Mouse (Mus musculus) midbrain, embryonic 11.5 days (tissue): ENCODE data around the gene Pik3ip1. TPM values are rescaled to one million over a fixed set of nuclear protein-coding genes. Genes with fewer than 3 reads are reported as not detected.
A peak's percentile ranks its signal among the peaks of the same experiment; 100 is the strongest.

Source experiments
- ATAC-seq: fragments of 200-750 bp; cut with Nextera tagmentation; 2 replicates; pipeline ENCODE4 v1.8.0; 2017; ENCODE audit warnings: moderate TSS enrichment, moderate library complexity; ENCODE audit not compliant: low FRiP score
- DNase-seq: peaks from one replicate; pipeline ENCODE4 v3.0.0; 2015; ENCODE audit warnings: low spot score; ENCODE audit errors: missing footprints
- H3K27ac ChIP-seq: fragments of 300-500 bp; sonication (generic); 2 replicates; pipeline ENCODE4 v1.5.1; 2014; ENCODE audit warnings: low read depth, low read length
- H3K27me3 ChIP-seq: fragments of 300-500 bp; sonication (generic); 2 replicates; pipeline ENCODE4 v1.6.1; 2014; ENCODE audit warnings: mild to moderate bottlenecking, low read length, moderate library complexity, mixed read lengths; ENCODE audit not compliant: control insufficient read depth, insufficient read depth
- H3K36me3 ChIP-seq: fragments of 300-500 bp; sonication (generic); 2 replicates; pipeline ENCODE4 v1.6.1; 2014; ENCODE audit warnings: mild to moderate bottlenecking, low read length, moderate library complexity, mixed read lengths; ENCODE audit not compliant: control insufficient read depth, insufficient read depth
- H3K4me1 ChIP-seq: fragments of 300-500 bp; sonication (generic); 2 replicates; pipeline ENCODE4 v1.6.1; 2014; ENCODE audit warnings: low read length; ENCODE audit not compliant: control insufficient read depth, insufficient read depth
- H3K4me2 ChIP-seq: fragments of 300-500 bp; sonication (generic); 2 replicates; pipeline ENCODE4 v1.6.1; 2014; ENCODE audit warnings: mild to moderate bottlenecking, moderate library complexity
- H3K4me3 ChIP-seq: fragments of 300-500 bp; sonication (generic); 2 replicates; pipeline ENCODE4 v1.5.1; 2014; ENCODE audit warnings: low read depth, low read length
- H3K9ac ChIP-seq: fragments of 300-500 bp; sonication (generic); 2 replicates; pipeline ENCODE4 v1.6.1; 2014; ENCODE audit warnings: low read length
- H3K9me3 ChIP-seq: fragments of 300-500 bp; sonication (generic); 2 replicates; pipeline ENCODE4 v1.6.1; 2016; ENCODE audit warnings: low read length; ENCODE audit not compliant: control insufficient read depth
- whole genome bisulfite sequencing: fragments of 180-500 bp; shearing (Covaris S2); extraction: QIAGEN DNeasy Blood & Tissue Kit; methylation state at CpG from one replicate; pipeline ENCODE4 v1.1.7; 2014; 5-methylcytosine and 5-hydroxymethylcytosine counted together
- polyA plus RNA-seq: library from polyadenylated mRNA; unstranded; fragments of >200 nt; fragmentation: Nextera tagmentation; extraction: Ambion mirVana; gene quantifications from 2 replicates; pipeline ENCODE4 v1.2.1, GENCODE M21; 2014

The Pik3ip1 gene
- polyA plus RNA-seq, 1 experiment from 2014 or later = 12.1 TPM

DNA sequence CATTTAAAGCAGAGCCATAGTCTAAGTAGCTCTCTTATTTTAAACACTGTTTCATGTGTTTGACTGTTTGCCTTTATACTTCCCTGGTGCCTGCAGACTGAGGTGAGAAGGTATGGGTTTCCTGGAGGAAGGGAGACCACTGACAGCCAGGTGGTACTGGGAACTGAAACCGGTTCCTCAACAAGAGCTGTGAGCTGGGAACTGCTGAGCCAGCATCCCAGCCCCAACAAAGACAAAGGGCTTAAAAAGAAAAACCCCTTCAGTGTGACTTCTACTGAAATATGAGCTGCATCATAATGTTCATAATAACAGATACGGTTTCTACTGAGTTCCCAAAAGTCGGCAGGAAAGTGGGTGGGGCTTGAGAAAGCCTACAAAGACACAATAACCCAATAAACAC is 32.7 kb downstream of the Pik3ip1 start:
- Histone ChIP-seq H3K4me2 (no peak overlapping the region), H3K9ac (no peak overlapping the region), H3K27ac (no peak overlapping the region), H3K36me3 (no peaks in the 10 kb centered on the region; the same call in 1 of the 2 replicates), H3K27me3 (no peaks in the 10 kb centered on the region), H3K4me3 (no peak overlapping the region), H3K9me3 (no peaks in the 10 kb centered on the region), H3K4me1 (no peaks in the 10 kb centered on the region)
- no peak for DNase-seq
- ATAC-seq = no peak
- whole genome bisulfite sequencing = 89% methylated on average over 3 of the region's 3 CpGs

GRCm38 (mm10) chr11:3366411-3366810 is 36.2 kb downstream of the Pik3ip1 start:
- Histone ChIP-seq H3K27ac (no peak overlapping the region), H3K36me3 (no peaks in the 10 kb centered on the region), H3K27me3 (no peaks in the 10 kb centered on the region), H3K9ac (no peak overlapping the region), H3K4me2 (no peak overlapping the region), H3K4me1 (peaks cover 13% of the 10 kb centered on the region), H3K9me3 (no peaks in the 10 kb centered on the region), H3K4me3 (no peak overlapping the region)
- DNase-seq (no peak), ATAC-seq (no peak)
- 88% methylated on average over 7 of the region's 7 CpGs for WGBS

- peaks cover 25% of the 10 kb centered on the region for H3K4me1 ChIP-seq
- H3K27ac ChIP-seq = no peak overlapping the region
- ATAC-seq (no peak), DNase-seq (no peak)
- H3K9ac ChIP-seq = 0 out of 2 replicates have a peak overlapping the region, but pooled peaks have one; percentile 17
- no peaks in the 10 kb centered on the region for H3K9me3 ChIP-seq
- no peaks in the 10 kb centered on the region for H3K27me3 ChIP-seq
- 59% methylated on average over 7 of the region's 7 CpGs for WGBS
- H3K4me2 ChIP-seq = peak overlapping the region; percentile 88; the same call in 1 of the 2 replicates
- H3K4me3 ChIP-seq = no peak overlapping the region
- H3K36me3 ChIP-seq = no peaks in the 10 kb centered on the region
These were observed 38.8 kb downstream of the Pik3ip1 start for GRCm38 (mm10) chr11:3368983-3369382.

DNA sequence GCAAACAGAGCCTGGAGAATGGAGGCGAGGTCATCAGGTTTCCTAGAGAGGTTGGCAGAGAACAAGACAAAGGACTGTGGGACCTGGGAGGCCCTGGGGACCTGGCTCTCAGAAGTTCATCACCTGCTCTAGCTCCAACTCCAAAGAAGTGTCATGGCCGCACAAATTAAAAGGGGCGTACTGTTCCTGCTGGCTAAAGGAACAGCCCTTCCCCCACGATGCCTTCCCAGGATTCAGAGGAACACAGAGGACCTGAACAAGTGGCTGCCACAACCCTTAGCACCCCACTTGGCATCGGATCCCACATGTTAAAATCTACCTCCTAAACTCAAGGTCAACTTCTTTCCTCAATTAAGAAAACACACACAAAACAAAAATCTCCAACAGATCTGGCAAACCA is 39.2 kb downstream of the Pik3ip1 start:
- DNase-seq = no peak
- ATAC-seq = no peak
- Histone ChIP-seq H3K4me3 (no peak overlapping the region), H3K27me3 (no peaks in the 10 kb centered on the region), H3K9me3 (no peaks in the 10 kb centered on the region), H3K4me1 (peaks cover 28% of the 10 kb centered on the region), H3K27ac (no peak overlapping the region), H3K9ac (0 out of 2 replicates have a peak overlapping the region, but pooled peaks have one; percentile 17), H3K4me2 (peak overlapping the region; percentile 88; the same call in 1 of the 2 replicates), H3K36me3 (no peaks in the 10 kb centered on the region)
- 65% methylated on average over 5 of the region's 5 CpGs for WGBS

DNA sequence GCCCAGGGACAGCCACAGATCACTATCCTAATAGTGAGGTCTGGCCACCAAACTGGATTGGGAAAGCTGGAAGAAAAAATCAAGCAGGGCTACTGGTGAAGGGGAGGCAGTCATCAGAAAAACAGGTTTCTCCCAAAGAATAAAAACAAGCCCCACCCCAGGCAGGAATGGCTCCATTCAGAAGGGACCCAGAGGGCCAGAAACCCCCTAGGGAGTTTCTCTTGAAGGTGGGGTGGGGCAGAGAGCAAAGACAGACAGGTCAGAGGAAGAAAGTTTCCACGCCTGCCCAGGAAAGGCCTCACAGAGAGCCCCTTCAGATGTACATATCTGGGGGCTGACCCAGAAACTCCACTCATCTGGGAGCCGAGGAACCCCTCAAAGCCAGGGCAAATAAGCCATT is 40.0 kb downstream of the Pik3ip1 start:
- 71% methylated on average over 2 of the region's 2 CpGs for whole genome bisulfite sequencing
- no peaks in the 10 kb centered on the region for H3K27me3 ChIP-seq
- H3K9me3 ChIP-seq = no peaks in the 10 kb centered on the region
- peaks cover 30% of the 10 kb centered on the region for H3K4me1 ChIP-seq
- H3K36me3 ChIP-seq = no peaks in the 10 kb centered on the region
- H3K9ac ChIP-seq = peak overlapping the region; percentile 73
- no peak overlapping the region for H3K27ac ChIP-seq
- peak overlapping the region; percentile 88 for H3K4me2 ChIP-seq
- ATAC-seq (no peak), DNase-seq (no peak)
- H3K4me3 ChIP-seq = peak overlapping the region; percentile 57

DNA sequence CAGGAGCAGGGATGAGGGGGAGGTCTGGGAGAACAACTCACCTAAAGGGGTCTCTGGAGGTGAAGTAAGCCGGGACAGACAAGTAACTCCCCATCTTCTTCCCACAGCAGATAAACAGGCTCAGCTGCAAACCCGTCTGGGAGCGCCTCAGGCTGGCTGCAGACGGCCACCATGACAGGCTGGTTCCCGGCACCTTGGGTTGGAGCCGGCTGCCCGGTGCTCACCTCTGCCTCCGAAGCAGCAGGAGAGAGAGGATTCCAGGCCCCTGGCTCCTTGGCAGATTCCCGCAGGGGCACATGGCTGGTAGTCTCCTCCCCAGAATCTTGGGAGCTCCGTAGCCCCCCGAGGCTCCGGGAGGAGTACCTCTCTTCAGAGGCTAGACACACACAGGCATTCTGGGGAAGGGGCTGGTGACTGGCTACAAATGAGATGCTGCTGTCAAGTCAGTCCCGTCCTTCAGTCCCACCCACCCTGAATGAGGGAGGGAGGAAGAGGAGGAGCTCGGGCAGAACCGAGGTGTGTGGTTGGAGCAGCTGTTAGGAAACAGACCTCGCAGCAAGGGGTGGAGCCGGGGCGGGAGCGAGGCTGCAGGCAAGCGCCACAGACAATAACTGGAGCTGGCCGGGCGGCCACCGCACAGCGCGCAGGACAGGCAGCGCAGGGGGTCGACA is 40.9 kb downstream of the Pik3ip1 start:
- Histone ChIP-seq H3K9me3 (no peaks in the 10 kb centered on the region), H3K27ac (peak overlapping the region; percentile 73), H3K4me3 (peak overlapping the region; percentile 57), H3K9ac (peak overlapping the region; percentile 73), H3K36me3 (no peaks in the 10 kb centered on the region), H3K4me1 (peaks cover 30% of the 10 kb centered on the region), H3K27me3 (no peaks in the 10 kb centered on the region), H3K4me2 (peak overlapping the region; percentile 88)
- WGBS = 2% methylated on average over 27 of the region's 27 CpGs
- DNase-seq (peak; percentile 95), ATAC-seq (peak; percentile 97)

DNA sequence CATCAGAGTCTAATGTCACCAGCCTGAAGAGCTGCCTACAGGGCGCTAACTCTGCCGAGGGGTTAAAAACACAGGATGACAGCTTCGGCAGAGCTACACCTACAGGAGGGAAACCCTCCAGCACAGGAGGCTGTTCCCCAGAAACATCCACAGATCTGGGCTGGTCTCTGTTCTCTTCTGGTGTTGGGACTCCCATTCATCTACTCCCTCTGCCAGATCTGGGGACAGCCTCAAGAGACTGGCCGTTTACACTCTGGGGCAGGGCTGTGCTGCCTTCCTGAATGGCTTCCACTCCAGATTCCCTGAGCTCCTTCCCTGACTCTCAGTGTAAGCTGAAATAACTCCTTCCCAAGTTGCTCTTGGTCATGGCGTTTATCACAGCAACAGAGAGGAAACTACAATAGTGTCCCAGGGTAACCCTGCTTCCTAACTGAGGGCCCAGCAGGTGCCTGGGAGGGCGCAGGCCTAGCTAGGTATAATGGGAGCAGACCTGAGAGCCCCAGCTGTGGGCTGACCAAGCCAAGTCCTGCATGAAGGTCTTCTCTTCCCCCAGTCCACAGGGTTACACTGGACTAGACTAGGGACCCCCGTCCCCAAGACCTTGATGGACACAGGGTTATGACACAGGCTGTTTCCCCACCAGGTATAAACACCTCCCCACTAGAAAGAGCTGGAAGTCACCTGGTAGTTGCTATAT is 41.5 kb downstream of the Pik3ip1 start:
- WGBS = 23% methylated on average over 7 of the region's 7 CpGs
- Histone ChIP-seq H3K4me1 (peaks cover 30% of the 10 kb centered on the region), H3K4me2 (peak overlapping the region; percentile 88), H3K27ac (peak overlapping the region; percentile 73), H3K9ac (peak overlapping the region; percentile 73), H3K36me3 (no peaks in the 10 kb centered on the region), H3K4me3 (peak overlapping the region; percentile 57), H3K27me3 (no peaks in the 10 kb centered on the region), H3K9me3 (no peaks in the 10 kb centered on the region)
- DNase-seq (peak; percentile 97), ATAC-seq (no peak)

GRCm38 (mm10) chr11:3373591-3374292 is 43.5 kb downstream of the Pik3ip1 start:
- ATAC-seq = no peak
- Histone ChIP-seq H3K36me3 (no peaks in the 10 kb centered on the region), H3K4me3 (no peak overlapping the region), H3K4me1 (peaks cover 30% of the 10 kb centered on the region), H3K9me3 (no peaks in the 10 kb centered on the region), H3K27me3 (no peaks in the 10 kb centered on the region), H3K4me2 (peak overlapping the region; percentile 19; the same call in 1 of the 2 replicates), H3K9ac (peak overlapping the region; percentile 39; the same call in 1 of the 2 replicates), H3K27ac (peak overlapping the region; percentile 55)
- DNase-seq = peak; percentile 89
- WGBS = 29% methylated on average over 7 of the region's 7 CpGs

- ATAC-seq = no peak
- peak overlapping the region; percentile 39; the same call in 1 of the 2 replicates for H3K9ac ChIP-seq
These were observed 44.1 kb downstream of the Pik3ip1 start for GRCm38 (mm10) chr11:3374293-3374645.

More at GRCm38 (mm10) chr11:3374293-3374645, 44.1 kb downstream of the Pik3ip1 start:
- Histone ChIP-seq H3K4me2 (peak overlapping the region; percentile 19; the same call in 1 of the 2 replicates), H3K36me3 (no peaks in the 10 kb centered on the region), H3K4me1 (peaks cover 26% of the 10 kb centered on the region), H3K4me3 (no peak overlapping the region), H3K27ac (peak overlapping the region; percentile 55), H3K9me3 (no peaks in the 10 kb centered on the region), H3K27me3 (no peaks in the 10 kb centered on the region)
- peak; percentile 91 for DNase-seq
- WGBS = 8% methylated on average over 7 of the region's 7 CpGs
